Mouse (Mus musculus) testis, adult 2 months (tissue): ENCODE results near the gene Taf8. TPM values are rescaled to one million over a fixed set of nuclear protein-coding genes. Genes with fewer than 3 reads are reported as not detected.
A peak's percentile ranks its signal among the peaks of the same experiment; 100 is the strongest.

ENCODE experiments used
- H3K27ac ChIP-seq: fragments of 200-500 bp; 2 replicates; pipeline ENCODE4 v1.5.1; 2012; ENCODE audit warnings: low read depth, low read length; ENCODE audit not compliant: control insufficient read depth, insufficient read depth
- H3K27me3 ChIP-seq: fragments of 200-500 bp; 2 replicates; pipeline ENCODE4 v1.6.1; 2012; ENCODE audit warnings: mild to moderate bottlenecking, low read length, moderate library complexity; ENCODE audit not compliant: control insufficient read depth, insufficient read depth
- H3K36me3 ChIP-seq: fragments of 200-500 bp; 2 replicates; pipeline ENCODE4 v1.6.1; 2012; ENCODE audit warnings: mild to moderate bottlenecking, low read length; ENCODE audit not compliant: control insufficient read depth, insufficient read depth
- H3K4me1 ChIP-seq: fragments of 200-500 bp; 2 replicates; pipeline ENCODE4 v1.6.1; 2012; ENCODE audit warnings: low read length; ENCODE audit not compliant: control insufficient read depth, insufficient read depth
- H3K4me3 ChIP-seq: fragments of 200-500 bp; 2 replicates; pipeline ENCODE4 v1.5.1; 2012; ENCODE audit warnings: low read depth, mild to moderate bottlenecking, low read length, moderate library complexity, mixed read lengths; ENCODE audit not compliant: control insufficient read depth
- CTCF ChIP-seq: fragments of 200-500 bp; IDR thresholded peaks from 2 replicates; pipeline ENCODE4 v1.5.1; 2012; ENCODE audit warnings: low read depth, mild to moderate bottlenecking, inconsistent platforms, low read length, moderate library complexity; ENCODE audit not compliant: control insufficient read depth, insufficient read depth, insufficient replicate concordance
- POLR2A ChIP-seq: fragments of 200-500 bp; IDR thresholded peaks from 2 replicates; pipeline ENCODE4 v1.6.1; 2012; ENCODE audit warnings: low read depth, mild to moderate bottlenecking, inconsistent platforms, low read length, moderate library complexity; ENCODE audit not compliant: control insufficient read depth
- polyA plus RNA-seq: library from polyadenylated mRNA; depleted of rRNA; stranded (reverse); fragments of >200 nt; gene quantifications from 2 replicates; pipeline ENCODE4 v1.2.3, GENCODE M21; 2012

Taf8 gene
- polyA plus RNA-seq, 1 experiment = 15.3 TPM

DNA sequence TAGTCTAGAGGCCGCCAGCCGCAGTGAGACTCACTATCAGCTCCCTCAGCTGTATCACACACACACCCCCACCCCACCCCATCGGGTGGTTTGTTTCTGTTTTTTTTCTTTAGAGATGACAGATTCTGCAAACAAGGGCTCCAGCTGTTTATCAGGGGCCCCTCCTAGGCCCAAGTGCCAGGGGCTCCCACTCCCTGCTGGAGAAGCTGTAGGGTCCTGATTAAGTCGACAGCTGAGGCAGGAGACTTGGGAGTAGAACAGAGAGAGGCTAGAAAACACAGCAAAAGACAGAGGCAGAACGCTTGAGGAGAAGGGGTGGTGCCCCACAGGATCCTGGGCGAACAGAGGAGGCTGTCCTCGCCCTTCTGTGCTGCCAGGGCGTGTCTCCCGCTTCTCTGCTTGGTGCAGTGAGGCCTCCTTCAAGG is 33.7 kb upstream of the Taf8 start:
- no peaks in the 10 kb centered on the region for H3K36me3 ChIP-seq
- no peak overlapping the region for H3K4me3 ChIP-seq
- H3K4me1 ChIP-seq = no peaks in the 10 kb centered on the region
- H3K27me3 ChIP-seq = no peaks in the 10 kb centered on the region
- TF ChIP-seq POLR2A = no peak
- no peak for TF ChIP-seq CTCF
- H3K27ac ChIP-seq = no peak overlapping the region

- Histone ChIP-seq H3K27ac (no peak overlapping the region), H3K36me3 (no peaks in the 10 kb centered on the region)
- TF ChIP-seq CTCF (no peak), POLR2A (no peak)
Measured at GRCm38 (mm10) chr17:47533691-47534090, 31.6 kb upstream of the Taf8 start.

GRCm38 (mm10) chr17:47532364-47532763 is 30.3 kb upstream of the Taf8 start:
- H3K27ac ChIP-seq = no peak overlapping the region
- no peak for TF ChIP-seq POLR2A
- no peak for TF ChIP-seq CTCF

More at GRCm38 (mm10) chr17:47533691-47534090, 31.6 kb upstream of the Taf8 start:
- Histone ChIP-seq H3K27me3 (no peaks in the 10 kb centered on the region), H3K4me1 (no peaks in the 10 kb centered on the region), H3K4me3 (no peak overlapping the region)

GRCm38 (mm10) chr17:47531387-47531818 is 29.3 kb upstream of the Taf8 start:
- Histone ChIP-seq H3K27ac (no peak overlapping the region), H3K4me3 (no peak overlapping the region), H3K4me1 (no peaks in the 10 kb centered on the region; the same call in 1 of the 2 replicates), H3K36me3 (no peaks in the 10 kb centered on the region), H3K27me3 (no peaks in the 10 kb centered on the region)
- TF ChIP-seq CTCF (no peak), POLR2A (no peak)

More at GRCm38 (mm10) chr17:47532364-47532763, 30.3 kb upstream of the Taf8 start:
- Histone ChIP-seq H3K27me3 (no peaks in the 10 kb centered on the region), H3K4me1 (no peaks in the 10 kb centered on the region), H3K36me3 (no peaks in the 10 kb centered on the region), H3K4me3 (no peak overlapping the region)

GRCm38 (mm10) chr17:47529595-47529994 is 27.5 kb upstream of the Taf8 start:
- H3K4me3 ChIP-seq = no peak overlapping the region
- no peak for TF ChIP-seq CTCF
- no peaks in the 10 kb centered on the region for H3K36me3 ChIP-seq
- no peaks in the 10 kb centered on the region; the same call in 1 of the 2 replicates for H3K4me1 ChIP-seq
- no peak overlapping the region for H3K27ac ChIP-seq
- no peaks in the 10 kb centered on the region for H3K27me3 ChIP-seq

DNA sequence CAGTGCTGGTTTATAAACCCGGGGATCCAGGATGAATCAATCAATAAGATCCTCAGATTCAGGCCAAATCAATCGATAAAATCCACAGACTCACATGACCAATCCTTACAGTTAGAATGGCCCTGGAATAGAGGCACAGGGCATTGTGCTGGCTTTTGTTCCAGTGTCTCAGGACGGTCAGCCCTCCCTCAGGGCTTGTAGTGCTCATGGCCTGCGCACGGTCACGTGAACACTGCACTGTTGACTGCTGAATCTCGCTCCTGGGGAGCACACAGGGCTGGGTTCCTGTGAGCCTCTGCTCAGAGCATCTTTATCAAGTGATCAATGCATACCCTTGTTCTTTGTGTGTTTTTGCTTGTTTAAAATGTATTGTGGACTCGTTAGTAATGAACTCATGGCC is 26.8 kb upstream of the Taf8 start:
- no peak overlapping the region for H3K4me3 ChIP-seq
- no peaks in the 10 kb centered on the region for H3K36me3 ChIP-seq
- no peak overlapping the region for H3K27ac ChIP-seq
- no peak for TF ChIP-seq CTCF
- no peak for TF ChIP-seq POLR2A
- H3K4me1 ChIP-seq = no peaks in the 10 kb centered on the region; the same call in 1 of the 2 replicates
- H3K27me3 ChIP-seq = no peaks in the 10 kb centered on the region

GRCm38 (mm10) chr17:47527581-47528300 is 25.6 kb upstream of the Taf8 start:
- no peaks in the 10 kb centered on the region; the same call in 1 of the 2 replicates for H3K4me1 ChIP-seq
- no peaks in the 10 kb centered on the region for H3K36me3 ChIP-seq
- H3K4me3 ChIP-seq = peak overlapping the region; percentile 1
- no peak overlapping the region for H3K27ac ChIP-seq
- TF ChIP-seq CTCF (no peak), POLR2A (no peak)
- no peaks in the 10 kb centered on the region for H3K27me3 ChIP-seq
